Mouse (Mus musculus): Measurements from ENCODE around the gene Aqp9. TPM values are rescaled to one million over a fixed set of nuclear protein-coding genes. Genes with fewer than 3 reads are reported as not detected.
A peak's percentile ranks its signal among the peaks of the same experiment; 100 is the strongest.

Aqp9 gene
- total and polyA plus RNA-seq, 2 experiments from 2014 or later: 0.48 to 2.3 TPM

DNA sequence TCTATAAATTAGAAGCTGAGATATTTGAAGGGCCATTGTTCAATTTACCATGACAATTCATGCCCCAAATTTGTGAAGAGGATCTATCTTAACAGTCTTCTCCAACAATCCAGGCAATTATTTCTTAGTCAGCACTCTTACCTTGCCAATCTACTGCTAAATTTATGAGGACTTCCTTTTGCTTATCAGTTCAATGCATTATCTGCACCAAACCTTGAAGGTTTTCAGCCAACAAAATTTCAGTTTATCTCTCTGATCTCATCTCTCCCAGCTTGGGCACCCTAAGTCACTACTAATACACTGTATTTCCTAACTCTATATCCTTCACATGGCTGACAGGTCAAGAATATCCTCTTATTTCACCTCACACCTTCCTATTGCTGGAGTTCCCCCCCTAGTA is 16.8 kb upstream of the Aqp9 start:
- DNase-seq: no peak
- Histone ChIP-seq H3K27me3 (ENCODE audit: insufficient read depth, low read length) (no peaks in the 10 kb centered on the region), H3K27ac (ENCODE audit: low read depth, low read length) (no peak overlapping the region), H3K4me1 (ENCODE audit: insufficient read depth) (no peaks in the 10 kb centered on the region), H3K36me3 (ENCODE audit: insufficient read depth) (no peaks in the 10 kb centered on the region), H3K9ac (no peak overlapping the region), H3K4me2 (ENCODE audit: low read depth) (no peak overlapping the region), H3K9me3 (ENCODE audit: low read length) (no peaks in the 10 kb centered on the region), H3K4me3 (ENCODE audit: low read depth, low read length) (no peak overlapping the region)
- no peak for ATAC-seq
- TF ChIP-seq CTCF (IDR thresholded peaks at IDR 0.05; ENCODE audit: low read depth): no peak

DNA sequence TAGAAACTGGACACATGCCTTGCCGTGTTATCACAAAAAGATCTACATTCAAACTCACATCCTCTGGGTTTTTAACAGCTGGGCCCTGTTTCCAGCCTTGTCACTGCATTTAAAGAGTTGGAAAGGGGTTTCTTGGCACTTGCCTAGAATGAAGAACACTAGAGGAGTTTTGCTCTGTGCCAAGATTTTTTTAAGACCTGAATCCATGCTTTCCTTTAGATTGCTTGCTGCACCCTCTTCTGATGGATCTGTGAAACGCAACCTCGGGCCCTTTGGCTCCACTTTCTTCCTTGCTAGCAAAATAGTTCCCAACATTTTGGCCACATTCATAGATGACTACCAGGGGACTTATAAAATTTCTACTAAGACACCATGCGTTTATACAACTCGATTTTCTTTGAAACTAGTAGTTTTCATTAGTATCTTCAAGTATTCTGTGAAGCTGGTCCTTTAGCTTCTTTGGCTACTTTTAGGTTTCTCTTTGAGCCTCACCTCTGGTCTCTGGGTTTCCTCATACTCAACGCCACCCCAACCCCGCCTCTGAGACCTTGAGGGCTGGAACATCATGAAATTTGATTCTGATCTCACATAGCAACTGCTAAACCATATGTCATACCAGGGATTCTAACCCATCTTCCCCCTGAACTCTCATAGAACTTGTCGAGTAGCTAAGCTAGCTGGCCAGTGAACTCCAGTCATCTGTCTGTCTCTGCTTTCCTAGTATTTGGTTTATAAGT is 11.7 kb upstream of the Aqp9 start:
- no peaks in the 10 kb centered on the region for H3K4me1 ChIP-seq (ENCODE audit: insufficient read depth)
- H3K4me2 ChIP-seq (ENCODE audit: low read depth): no peak overlapping the region
- peak; percentile 45 for DNase-seq
- ATAC-seq: peak; percentile 53
- 68% methylated on average over 8 of the region's 8 CpGs for WGBS
- H3K9ac ChIP-seq: no peak overlapping the region
- no peaks in the 10 kb centered on the region for H3K27me3 ChIP-seq (ENCODE audit: insufficient read depth, low read length)
- no peaks in the 10 kb centered on the region for H3K36me3 ChIP-seq (ENCODE audit: insufficient read depth)
- H3K9me3 ChIP-seq (ENCODE audit: low read length): no peaks in the 10 kb centered on the region
- H3K4me3 ChIP-seq (ENCODE audit: low read depth, low read length): no peak overlapping the region
- H3K27ac ChIP-seq (ENCODE audit: low read depth, low read length): no peak overlapping the region
- peak; percentile 46 for TF ChIP-seq CTCF (IDR thresholded peaks at IDR 0.05; ENCODE audit: low read depth)

DNA sequence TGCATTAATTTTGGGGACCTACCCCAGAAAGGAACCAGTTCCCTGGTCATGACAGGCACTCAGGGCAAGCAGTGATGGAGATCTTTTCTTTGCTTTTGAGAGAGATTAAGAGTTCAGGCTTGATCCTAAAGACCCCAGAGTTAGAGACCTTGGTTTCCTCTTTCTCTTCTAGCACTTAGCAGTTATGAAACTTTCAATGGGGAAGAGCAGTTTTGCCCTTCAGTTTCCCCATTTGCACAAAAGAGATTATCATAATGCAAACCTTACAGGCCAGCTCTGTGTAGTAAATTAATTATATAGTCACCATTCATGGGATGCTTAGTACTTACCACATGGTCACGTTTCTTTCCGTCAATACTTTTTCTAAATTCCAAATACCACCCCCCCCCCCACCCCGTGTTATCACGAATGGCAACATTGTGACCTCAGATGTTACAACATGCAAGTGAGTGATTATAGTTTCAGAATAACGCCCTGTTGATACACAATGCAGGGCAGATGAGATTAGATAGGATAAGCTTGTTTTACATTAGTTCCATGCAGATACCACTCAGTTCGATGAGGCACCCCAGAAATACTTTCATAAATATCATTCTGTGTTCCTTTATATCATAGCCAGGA is 10.9 kb upstream of the Aqp9 start:
- WGBS: 83% methylated on average over 6 of the region's 6 CpGs
- ATAC-seq: no peak

DNA sequence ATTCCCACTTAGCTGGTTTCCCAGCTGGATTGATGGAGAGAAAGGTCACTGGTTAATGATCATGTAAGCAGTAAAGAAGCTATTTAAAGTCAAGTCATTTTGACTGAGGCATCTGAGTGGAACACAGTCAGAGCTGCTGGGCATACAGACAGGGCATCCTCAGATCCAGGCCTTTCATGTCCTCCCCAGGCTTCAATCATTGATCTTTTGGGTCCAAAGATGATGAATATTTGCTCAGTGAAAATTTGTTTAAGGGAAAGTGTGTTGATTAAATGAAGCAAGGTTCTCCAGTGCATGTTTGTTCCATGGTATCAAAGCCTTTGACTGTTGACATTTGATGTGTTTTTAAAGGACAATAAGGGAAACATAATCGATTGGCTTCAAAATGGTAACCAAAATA is 7.2 kb upstream of the Aqp9 start:
- Histone ChIP-seq H3K27ac (ENCODE audit: low read depth, low read length) (no peak overlapping the region), H3K27me3 (ENCODE audit: insufficient read depth, low read length) (no peaks in the 10 kb centered on the region), H3K4me2 (ENCODE audit: low read depth) (no peak overlapping the region), H3K9ac (no peak overlapping the region), H3K9me3 (ENCODE audit: low read length) (no peaks in the 10 kb centered on the region), H3K36me3 (ENCODE audit: insufficient read depth) (no peaks in the 10 kb centered on the region), H3K4me3 (ENCODE audit: low read depth, low read length) (no peak overlapping the region), H3K4me1 (ENCODE audit: insufficient read depth) (no peaks in the 10 kb centered on the region)
- no peak for TF ChIP-seq CTCF (IDR thresholded peaks at IDR 0.05; ENCODE audit: low read depth)
- WGBS: 94% methylated on average over 1 of the region's 1 CpGs
- ATAC-seq (no peak), DNase-seq (no peak)

More for the DNA sequence above, 10.9 kb upstream of the Aqp9 start:
- TF ChIP-seq CTCF (IDR thresholded peaks at IDR 0.05; ENCODE audit: low read depth): no peak
- no peaks in the 10 kb centered on the region for H3K36me3 ChIP-seq (ENCODE audit: insufficient read depth)
- no peak for DNase-seq
- H3K9me3 ChIP-seq (ENCODE audit: low read length): no peaks in the 10 kb centered on the region
- H3K27ac ChIP-seq (ENCODE audit: low read depth, low read length): no peak overlapping the region
- H3K27me3 ChIP-seq (ENCODE audit: insufficient read depth, low read length): no peaks in the 10 kb centered on the region
- no peak overlapping the region for H3K4me2 ChIP-seq (ENCODE audit: low read depth)
- no peaks in the 10 kb centered on the region for H3K4me1 ChIP-seq (ENCODE audit: insufficient read depth)
- H3K4me3 ChIP-seq (ENCODE audit: low read depth, low read length): no peak overlapping the region
- H3K9ac ChIP-seq: no peak overlapping the region

DNA sequence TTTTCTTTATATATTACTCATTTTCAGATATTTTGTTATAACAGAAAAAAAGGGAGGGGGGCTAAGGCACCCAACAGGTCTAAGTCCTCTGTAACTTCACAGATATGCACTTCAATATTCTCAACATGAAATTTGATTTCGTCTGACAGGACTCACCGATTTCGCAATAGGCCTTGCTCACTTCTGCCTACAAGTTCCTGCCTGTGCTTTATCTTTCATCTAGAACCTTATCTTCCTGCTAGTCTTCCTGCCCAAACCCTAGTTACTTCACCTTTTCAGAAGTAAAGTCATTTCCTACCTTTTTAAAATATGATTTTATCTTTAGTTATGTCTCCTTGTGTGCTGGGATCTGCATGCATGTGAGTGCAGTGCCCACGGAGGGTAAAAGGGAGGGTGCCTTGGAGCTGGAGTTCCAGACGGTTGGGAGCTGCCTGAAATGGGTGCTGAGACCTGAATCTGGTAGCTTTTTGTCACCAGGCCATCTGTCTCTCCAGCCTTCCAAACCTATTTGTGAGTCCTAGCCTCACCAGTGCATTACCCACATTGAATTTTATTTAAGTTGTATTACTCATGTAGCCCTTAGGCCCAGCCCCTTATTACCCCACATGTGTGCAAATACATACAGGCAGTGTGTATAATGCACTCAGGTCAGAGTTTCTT is 6.0 kb upstream of the Aqp9 start:
- H3K36me3 ChIP-seq (ENCODE audit: insufficient read depth): no peaks in the 10 kb centered on the region
- TF ChIP-seq CTCF (IDR thresholded peaks at IDR 0.05; ENCODE audit: low read depth): no peak
- WGBS: 87% methylated on average over 5 of the region's 5 CpGs
- H3K4me1 ChIP-seq (ENCODE audit: insufficient read depth): no peaks in the 10 kb centered on the region
- H3K4me2 ChIP-seq (ENCODE audit: low read depth): no peak overlapping the region
- no peak overlapping the region for H3K4me3 ChIP-seq (ENCODE audit: low read depth, low read length)
- no peak for DNase-seq
- no peak overlapping the region for H3K27ac ChIP-seq (ENCODE audit: low read depth, low read length)
- H3K9ac ChIP-seq: no peak overlapping the region
- no peak for ATAC-seq
- no peaks in the 10 kb centered on the region for H3K27me3 ChIP-seq (ENCODE audit: insufficient read depth, low read length)
- H3K9me3 ChIP-seq (ENCODE audit: low read length): no peaks in the 10 kb centered on the region

DNA sequence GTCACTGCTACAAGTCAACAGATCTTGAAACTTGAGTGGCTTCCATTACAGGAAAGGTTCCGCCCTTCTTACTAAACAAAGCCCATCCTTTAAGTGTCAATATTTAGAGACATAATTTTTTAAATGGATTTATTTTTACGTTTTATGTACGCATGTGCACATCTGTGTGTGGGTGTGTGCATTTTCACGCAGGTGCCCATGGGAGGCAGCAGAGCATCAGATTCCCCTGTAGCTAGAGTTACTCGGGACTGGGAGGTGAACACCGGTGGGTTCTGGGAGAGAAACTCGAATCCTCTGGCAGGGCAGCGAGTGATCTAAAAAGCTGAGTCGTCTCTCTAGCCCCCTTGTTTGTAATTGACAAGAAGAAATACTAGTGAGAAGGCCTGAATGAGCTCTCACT is 5.1 kb upstream of the Aqp9 start:
- no peak for DNase-seq
- ATAC-seq: no peak
- Histone ChIP-seq H3K27ac (ENCODE audit: low read depth, low read length) (no peak overlapping the region), H3K4me3 (ENCODE audit: low read depth, low read length) (no peak overlapping the region), H3K27me3 (ENCODE audit: insufficient read depth, low read length) (no peaks in the 10 kb centered on the region), H3K9ac (no peak overlapping the region), H3K36me3 (ENCODE audit: insufficient read depth) (no peaks in the 10 kb centered on the region), H3K4me1 (ENCODE audit: insufficient read depth) (no peaks in the 10 kb centered on the region; the same call in 1 of the 2 replicates), H3K9me3 (ENCODE audit: low read length) (no peaks in the 10 kb centered on the region), H3K4me2 (ENCODE audit: low read depth) (no peak overlapping the region)
- 69% methylated on average over 9 of the region's 9 CpGs for WGBS
- TF ChIP-seq CTCF (IDR thresholded peaks at IDR 0.05; ENCODE audit: low read depth): no peak
